Mouse (Mus musculus) left cerebral cortex, adult 11 months (tissue): ENCODE results near the gene Vwa8.

Experiments
- DNase-seq: peaks from one replicate; pipeline ENCODE4 v3.0.0; 2022; ENCODE audit warnings: low spot score

Gene Vwa8

GRCm38 (mm10) chr14:79226741-79227140, 377.9 kb downstream of the Vwa8 start:
- no peak for DNase-seq

- no peak for DNase-seq
Observed at GRCm38 (mm10) chr14:79227955-79228354, 379.1 kb downstream of the Vwa8 start.

DNA sequence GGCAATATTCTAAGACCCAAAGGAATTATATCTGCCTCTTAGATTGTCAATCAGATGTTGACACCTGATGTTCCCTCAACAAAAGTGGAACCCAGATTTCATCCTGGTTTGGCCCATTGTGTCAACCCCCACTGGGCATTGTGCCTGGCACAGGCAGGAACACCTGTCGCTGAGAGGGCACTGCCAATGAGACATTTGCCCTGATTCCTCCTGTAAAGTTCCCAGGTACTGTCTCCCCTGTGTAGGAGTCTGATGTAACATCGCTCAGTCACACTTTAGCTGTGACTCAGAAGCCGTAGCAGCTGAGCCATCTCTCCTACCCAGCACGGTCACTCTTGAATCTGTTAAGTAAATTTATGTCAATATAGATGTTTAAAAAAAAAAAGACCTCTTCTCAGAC, 382.8 kb downstream of the Vwa8 start:
- DNase-seq, result no peak

- DNase-seq, result no peak
Observed at GRCm38 (mm10) chr14:79233697-79234096, 384.8 kb downstream of the Vwa8 start.

GRCm38 (mm10) chr14:79234513-79234912, 385.7 kb downstream of the Vwa8 start:
- DNase-seq, result no peak

GRCm38 (mm10) chr14:79235157-79235556, 386.3 kb downstream of the Vwa8 start:
- no peak for DNase-seq

DNA sequence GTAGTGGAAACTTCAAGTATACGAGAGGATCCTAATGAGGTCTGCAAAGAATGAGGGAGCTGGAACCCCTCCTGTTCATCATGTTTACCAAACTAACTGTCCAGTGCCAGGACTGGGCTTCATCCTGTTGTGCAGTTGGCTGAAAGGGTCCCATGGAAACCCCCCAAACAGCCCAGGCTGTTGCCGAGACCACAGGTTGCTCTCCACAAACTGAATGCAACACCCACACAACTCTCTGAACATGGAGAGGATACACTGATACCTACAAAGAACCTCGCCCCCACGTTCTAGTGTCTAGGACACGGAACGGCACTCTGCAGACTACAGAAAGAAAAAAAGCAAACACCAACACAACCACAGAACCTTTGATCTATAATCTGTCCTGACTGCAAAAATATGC, 387.4 kb downstream of the Vwa8 start:
- DNase-seq, result no peak

DNA sequence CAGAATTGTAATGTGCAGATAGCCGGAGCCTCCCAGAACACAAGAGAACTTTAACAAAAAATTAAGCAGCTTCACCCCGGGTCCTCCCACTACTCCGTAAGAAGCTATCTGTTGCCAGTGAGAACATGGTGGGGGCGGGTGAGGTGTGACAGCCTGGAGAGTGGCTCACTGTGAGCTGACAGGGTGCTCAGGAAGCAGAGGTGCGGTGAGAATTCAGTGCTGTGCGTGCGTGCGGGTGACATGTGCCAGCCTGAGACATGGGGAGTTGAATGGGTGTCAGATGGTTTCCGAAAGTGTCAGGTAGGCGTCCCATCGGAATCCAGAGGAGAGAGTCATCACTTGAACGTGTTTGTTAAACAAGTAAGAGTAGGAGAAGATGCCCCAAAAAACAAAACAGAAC, 390.6 kb downstream of the Vwa8 start:
- DNase-seq, result peak; percentile 40

DNA sequence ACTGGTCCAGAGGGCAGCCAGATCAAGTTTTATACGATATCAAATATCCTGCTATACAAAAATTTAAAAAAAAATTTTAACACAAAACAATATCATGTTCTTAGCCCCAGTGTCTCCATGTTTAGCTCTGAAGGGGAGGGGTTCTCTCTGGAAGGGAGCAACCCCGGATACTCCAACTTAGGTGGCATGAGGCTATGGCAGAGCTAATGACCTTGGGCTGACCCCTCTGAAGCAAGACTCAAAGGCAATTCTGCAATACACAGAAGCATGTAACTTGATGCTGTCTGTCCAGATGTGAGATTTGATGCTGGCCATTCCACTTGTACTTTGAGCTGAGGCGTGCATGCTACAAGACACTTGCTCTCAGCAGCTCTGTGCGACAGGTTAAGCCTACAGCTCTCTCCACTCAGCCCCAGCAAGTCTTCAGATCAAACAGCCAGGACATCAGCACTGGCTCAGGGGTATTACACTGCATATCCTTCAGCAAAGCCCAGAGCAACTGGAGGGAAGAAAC, 392.3 kb downstream of the Vwa8 start:
- DNase-seq, result no peak

DNA sequence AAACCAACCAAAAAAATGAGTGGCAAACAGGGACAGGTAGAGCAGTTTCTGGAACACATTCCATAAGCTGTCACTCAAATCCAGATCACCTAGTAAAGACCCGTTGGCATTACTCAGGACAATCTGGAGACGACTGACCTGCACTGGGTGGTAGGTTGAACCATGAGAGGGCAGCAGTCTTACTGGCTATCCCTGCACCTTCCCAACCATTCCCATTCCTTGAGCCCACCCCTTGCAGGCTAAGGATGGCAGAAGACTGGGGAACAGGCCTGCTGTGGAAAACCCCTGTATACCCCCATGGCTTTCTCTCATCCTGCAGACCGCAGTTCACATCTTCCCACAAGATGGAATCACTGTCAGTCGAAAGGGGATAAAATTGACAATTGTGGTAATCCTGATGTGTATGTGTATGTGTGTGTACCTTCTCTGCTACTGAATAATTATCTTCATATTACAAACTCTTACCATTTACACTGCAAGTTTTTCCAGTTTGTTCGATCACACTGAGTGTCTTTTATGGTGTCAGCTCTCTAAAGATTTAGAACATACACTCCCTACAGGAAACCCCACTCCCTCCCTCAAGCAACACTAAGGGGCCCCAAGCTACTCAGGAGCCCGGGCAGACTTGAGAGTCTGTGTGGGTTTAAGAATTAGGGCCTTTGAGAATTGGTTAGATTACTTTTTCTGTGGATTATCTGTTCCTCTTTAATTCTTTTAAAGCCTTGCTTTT, 393.0 kb downstream of the Vwa8 start:
- no peak for DNase-seq

- DNase-seq, result no peak
Observed at GRCm38 (mm10) chr14:79242386-79242720, 393.5 kb downstream of the Vwa8 start.

- no peak for DNase-seq
Observed at GRCm38 (mm10) chr14:79243038-79243883, 394.4 kb downstream of the Vwa8 start.

DNA sequence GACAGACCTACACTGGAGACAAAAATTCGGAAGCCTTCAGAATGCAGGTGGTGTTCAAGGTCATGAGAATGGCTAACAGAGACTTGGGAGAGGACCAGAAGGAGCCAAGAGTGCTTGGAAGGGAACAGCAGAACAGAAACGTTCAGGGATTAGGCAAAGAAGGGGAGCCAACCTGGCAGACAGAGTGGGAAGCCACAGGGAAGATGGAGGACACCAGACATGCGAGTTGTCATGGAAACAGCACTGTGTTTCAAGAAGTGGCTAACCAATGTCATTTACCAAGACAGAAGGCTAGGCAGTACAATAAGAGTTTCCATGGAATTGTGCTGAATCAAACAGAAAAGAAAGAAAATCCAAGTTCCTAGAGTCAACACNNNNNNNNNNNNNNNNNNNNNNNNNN, 395.7 kb downstream of the Vwa8 start:
- no peak for DNase-seq

DNA sequence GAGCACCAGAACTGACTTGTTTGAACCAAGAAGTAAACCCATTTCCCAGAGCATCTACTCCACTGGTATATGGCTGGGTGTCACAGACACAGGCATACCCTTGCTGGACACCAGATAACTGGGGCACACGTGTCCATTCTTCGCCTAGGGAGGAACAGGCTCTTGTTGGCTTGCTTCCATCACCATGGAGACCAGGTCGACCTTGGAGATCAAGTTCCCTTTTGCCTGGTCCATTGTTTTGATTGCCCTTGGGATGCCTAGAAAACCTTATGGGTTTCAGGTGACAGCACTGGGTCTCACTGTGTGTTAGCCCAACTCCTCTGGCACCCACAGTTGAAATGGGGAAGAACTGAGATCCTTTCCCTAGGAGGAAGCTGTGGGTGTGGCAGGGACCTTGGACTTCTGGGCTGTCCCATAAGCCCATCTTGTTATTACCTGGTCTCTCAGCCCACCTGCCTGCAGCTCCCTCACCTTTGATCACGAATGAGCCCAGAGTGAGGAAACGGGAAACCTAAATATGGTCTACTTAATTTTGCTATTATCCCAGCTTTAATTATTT, 403.0 kb downstream of the Vwa8 start:
- no peak for DNase-seq
